Mouse (Mus musculus) embryonic fibroblast, embryonic 13.5 days (primary cell): ENCODE data around the gene Drap1.

Experiments used
- CTCF ChIP-seq: IDR thresholded peaks from 2 replicates; pipeline ENCODE4 v1.5.1; 2011; ENCODE audit warnings: mild to moderate bottlenecking, control low read depth, low read length, moderate library complexity, borderline replicate concordance; ENCODE audit not compliant: insufficient read depth
- POLR2A ChIP-seq: IDR thresholded peaks from 2 replicates; pipeline ENCODE4 v1.6.1; 2011; ENCODE audit warnings: low read depth, mild to moderate bottlenecking, control low read depth, low read length, moderate library complexity

- no peak for TF ChIP-seq CTCF
- no peak for TF ChIP-seq POLR2A
Observed at GRCm38 (mm10) chr19:5449673-5450072, 24.9 kb upstream of the Drap1 start.
